Mouse (Mus musculus) A20 (cell line): ENCODE results near the gene Rabggtb.

ENCODE experiments used
- DNase-seq: peaks from one replicate; pipeline ENCODE4 v3.0.0-alpha.2; 2011; ENCODE audit warnings: low read depth, low spot score

The Rabggtb gene

GRCm38 (mm10) chr3:153921147-153921910, 8.5 kb upstream of the Rabggtb start:
- DNase-seq, result no peak

- DNase-seq, result peak; percentile 23
Measured at GRCm38 (mm10) chr3:153917200-153917599, 4.4 kb upstream of the Rabggtb start.

GRCm38 (mm10) chr3:153913510-153914243, 868 bp upstream of the Rabggtb start:
- peak; percentile 46 for DNase-seq

GRCm38 (mm10) chr3:153911882-153912440, 848 bp downstream of the Rabggtb start:
- DNase-seq, result no peak

- DNase-seq, result peak; percentile 27
Measured at GRCm38 (mm10) chr3:153911197-153911881, 1.5 kb downstream of the Rabggtb start.

- no peak for DNase-seq
Measured at GRCm38 (mm10) chr3:153910489-153910888, 2.3 kb downstream of the Rabggtb start.

GRCm38 (mm10) chr3:153908919-153909318, 3.9 kb downstream of the Rabggtb start:
- no peak for DNase-seq

GRCm38 (mm10) chr3:153906136-153906871, 6.5 kb downstream of the Rabggtb start, which contains the start of gene Msh4:
TSS of gene Msh4 (minus strand) at chr3:153906138.
- no peak for DNase-seq

- DNase-seq, result peak; percentile 28
Measured at GRCm38 (mm10) chr3:153905251-153906135, 7.3 kb downstream of the Rabggtb start.

GRCm38 (mm10) chr3:153904586-153904985, 8.2 kb downstream of the Rabggtb start:
- DNase-seq, result peak; percentile 61

GRCm38 (mm10) chr3:153902595-153902994, 10.2 kb downstream of the Rabggtb start:
- no peak for DNase-seq

- DNase-seq, result no peak
Measured at GRCm38 (mm10) chr3:153901904-153902303, 10.9 kb downstream of the Rabggtb start.

- DNase-seq, result no peak
Measured at GRCm38 (mm10) chr3:153897216-153897615, 15.6 kb downstream of the Rabggtb start.

GRCm38 (mm10) chr3:153895454-153895853, 17.4 kb downstream of the Rabggtb start:
- no peak for DNase-seq

- DNase-seq, result no peak
Measured at GRCm38 (mm10) chr3:153889188-153889781, 23.5 kb downstream of the Rabggtb start.

GRCm38 (mm10) chr3:153888141-153888540, 24.7 kb downstream of the Rabggtb start:
- DNase-seq, result no peak

GRCm38 (mm10) chr3:153886296-153886695, 26.5 kb downstream of the Rabggtb start:
- DNase-seq, result no peak

GRCm38 (mm10) chr3:153871396-153871795, 41.4 kb downstream of the Rabggtb start:
- DNase-seq, result no peak
